Mouse (Mus musculus) brown adipose tissue, adult 24 weeks (tissue): ENCODE measurements around the gene Ranbp10. TPM values are rescaled to one million over a fixed set of nuclear protein-coding genes. Genes with fewer than 3 reads are reported as not detected.

Experiments used
- H3K27ac ChIP-seq: fragments of 200-500 bp; replicated peaks from 2 replicates; pipeline ENCODE4 v1.5.1; 2012; ENCODE audit warnings: low read depth, mild to moderate bottlenecking, low read length
- H3K4me1 ChIP-seq: fragments of 200-500 bp; 2 replicates; pipeline ENCODE4 v1.6.1; 2012; ENCODE audit warnings: low read length, mixed read lengths; ENCODE audit not compliant: control insufficient read depth, insufficient read depth, insufficient read length
- H3K4me3 ChIP-seq: fragments of 200-500 bp; 2 replicates; pipeline ENCODE4 v1.5.1; 2012; ENCODE audit warnings: low read depth, mild to moderate bottlenecking, low read length, moderate library complexity; ENCODE audit not compliant: insufficient read depth
- polyA plus RNA-seq: library from polyadenylated mRNA; stranded (reverse); fragments of >200 nt; gene quantifications from 2 replicates; pipeline ENCODE4 v1.2.4, GENCODE M21; 2012; ENCODE audit not compliant: missing spikeins, insufficient read depth, insufficient read length

Gene Ranbp10
- polyA plus RNA-seq, 1 experiment = 7.6 TPM

GRCm38 (mm10) chr8:105727397-105728124 lies 99.6 kb downstream of the Ranbp10 start:
- peak overlapping the region; percentile 38 for H3K4me3 ChIP-seq
- peaks cover 5% of the 10 kb centered on the region; the same call in 1 of the 2 replicates for H3K4me1 ChIP-seq
- H3K27ac ChIP-seq = peak overlapping the region; percentile 76

GRCm38 (mm10) chr8:105725726-105726125 lies 101.4 kb downstream of the Ranbp10 start:
- Histone ChIP-seq H3K4me3 (no peak overlapping the region), H3K27ac (no peak overlapping the region), H3K4me1 (peaks cover 5% of the 10 kb centered on the region; the same call in 1 of the 2 replicates)

GRCm38 (mm10) chr8:105722861-105723260 lies 104.3 kb downstream of the Ranbp10 start:
- Histone ChIP-seq H3K4me3 (no peak overlapping the region), H3K27ac (no peak overlapping the region), H3K4me1 (peaks cover 10% of the 10 kb centered on the region; the same call in 1 of the 2 replicates)

GRCm38 (mm10) chr8:105719637-105720036 lies 107.5 kb downstream of the Ranbp10 start:
- Histone ChIP-seq H3K4me1 (peaks cover 5% of the 10 kb centered on the region; the same call in 1 of the 2 replicates), H3K4me3 (no peak overlapping the region), H3K27ac (peak overlapping the region; percentile 29; the same call in 1 of the 2 replicates)

Other genes with a start within 250 kb of the Ranbp10 start
- gene Ripor1, start 222.1 kb downstream of the Ranbp10 start, polyA plus RNA-seq = 13.4 and 14.4 TPM in 2 replicates
- 18.5 and 22.9 TPM in 2 replicates for gene Ctcf, start 190.8 kb downstream of the Ranbp10 start, polyA plus RNA-seq
- gene Agrp, start 190.0 kb downstream of the Ranbp10 start, polyA plus RNA-seq = not detected in 2 replicates
- not detected in 2 replicates for gene Carmil2, start 141.1 kb downstream of the Ranbp10 start, polyA plus RNA-seq
- gene Acd, start 126.2 kb downstream of the Ranbp10 start, polyA plus RNA-seq = 12.3 and 15.9 TPM in 2 replicates
- 10.2 and 10.6 TPM in 2 replicates for gene Pard6a, start 126.2 kb downstream of the Ranbp10 start, polyA plus RNA-seq
- gene 4933405L10Rik, start 119.7 kb downstream of the Ranbp10 start, polyA plus RNA-seq = 0.87 TPM in 1 of 2 replicates, not detected in the other
- 0.52 TPM in 1 of 2 replicates, not detected in the other for gene Enkd1, start 119.1 kb downstream of the Ranbp10 start, polyA plus RNA-seq
- gene Gfod2, start 68.7 kb downstream of the Ranbp10 start, polyA plus RNA-seq = 4.0 and 4.1 TPM in 2 replicates
- gene Tsnaxip1, start 381 bp upstream of the Ranbp10 start, polyA plus RNA-seq = not detected in 2 replicates
- gene Cenpt, start 25.9 kb upstream of the Ranbp10 start, polyA plus RNA-seq = 1.4 and 3.5 TPM in 2 replicates
- 9.3 and 15.4 TPM in 2 replicates for gene Thap11, start 27.8 kb upstream of the Ranbp10 start, polyA plus RNA-seq
- 5.0 TPM in 1 of 2 replicates, not detected in the other for gene Nutf2, start 33.2 kb upstream of the Ranbp10 start, polyA plus RNA-seq
- gene Edc4, start 53.5 kb upstream of the Ranbp10 start, polyA plus RNA-seq = 6.2 and 8.6 TPM in 2 replicates
- not detected in 2 replicates for gene Nrn1l, start 66.2 kb upstream of the Ranbp10 start, polyA plus RNA-seq
- gene Pskh1, start 73.1 kb upstream of the Ranbp10 start, polyA plus RNA-seq = 15.8 and 18.0 TPM in 2 replicates
- not detected in 2 replicates for gene Ctrl, start 106.5 kb upstream of the Ranbp10 start, polyA plus RNA-seq
- 50.1 and 59.6 TPM in 2 replicates for gene Psmb10, start 111.1 kb upstream of the Ranbp10 start, polyA plus RNA-seq
- gene Lcat, start 116.0 kb upstream of the Ranbp10 start, polyA plus RNA-seq = not detected in 2 replicates
- 5.8 and 11.4 TPM in 2 replicates for gene Slc12a4, start 138.7 kb upstream of the Ranbp10 start, polyA plus RNA-seq
- gene Dpep3, start 152.1 kb upstream of the Ranbp10 start, polyA plus RNA-seq = not detected in 2 replicates
- 11.8 and 12.8 TPM in 2 replicates for gene Dus2, start 164.0 kb upstream of the Ranbp10 start, polyA plus RNA-seq
- not detected in 2 replicates for gene Dpep2nb, start 178.6 kb upstream of the Ranbp10 start, polyA plus RNA-seq
- 7.1 TPM in 2 replicates for gene Ddx28, start 184.5 kb upstream of the Ranbp10 start, polyA plus RNA-seq
- gene Nfatc3, start 231.5 kb upstream of the Ranbp10 start, polyA plus RNA-seq = 17.4 and 28.2 TPM in 2 replicates